Mouse (Mus musculus) hindbrain, embryonic 11.5 days (tissue): ENCODE results near the gene Casc3. TPM values are rescaled to one million over a fixed set of nuclear protein-coding genes. Genes with fewer than 3 reads are reported as not detected.

Experiments
- ATAC-seq: fragments of 200-750 bp; cut with Nextera tagmentation; 2 replicates; pipeline ENCODE4 v1.8.0; 2017; ENCODE audit warnings: mild to moderate bottlenecking, moderate TSS enrichment, moderate library complexity; ENCODE audit not compliant: low FRiP score
- DNase-seq: peaks from one replicate; pipeline ENCODE4 v3.0.0-alpha.2; 2015; ENCODE audit warnings: low spot score
- H3K27ac ChIP-seq: fragments of 300-500 bp; sonication (generic); 2 replicates; pipeline ENCODE4 v1.5.1; 2014; ENCODE audit warnings: mild to moderate bottlenecking, low read depth, low read length
- H3K27me3 ChIP-seq: fragments of 300-500 bp; sonication (generic); 2 replicates; pipeline ENCODE4 v1.6.1; 2014; ENCODE audit warnings: mild to moderate bottlenecking, low read length, moderate library complexity, mixed read lengths; ENCODE audit not compliant: control insufficient read depth, insufficient read depth
- H3K36me3 ChIP-seq: fragments of 300-500 bp; sonication (generic); 2 replicates; pipeline ENCODE4 v1.6.1; 2014; ENCODE audit warnings: mild to moderate bottlenecking, low read length, moderate library complexity, mixed read lengths; ENCODE audit not compliant: control insufficient read depth, insufficient read depth
- H3K4me1 ChIP-seq: fragments of 300-500 bp; sonication (generic); replicated peaks from 2 replicates; pipeline ENCODE4 v1.6.1; 2014; ENCODE audit warnings: low read length, mixed read lengths; ENCODE audit not compliant: control insufficient read depth, insufficient read depth
- H3K4me2 ChIP-seq: fragments of 300-500 bp; sonication (generic); replicated peaks from 2 replicates; pipeline ENCODE4 v1.6.1; 2014; ENCODE audit warnings: mild to moderate bottlenecking, low read depth, low read length
- H3K4me3 ChIP-seq: fragments of 300-500 bp; sonication (generic); 2 replicates; pipeline ENCODE4 v1.5.1; 2014; ENCODE audit warnings: low read depth, low read length
- H3K9ac ChIP-seq: fragments of 300-500 bp; sonication (generic); 2 replicates; pipeline ENCODE4 v1.6.1; 2014; ENCODE audit warnings: low read depth, low read length
- H3K9me3 ChIP-seq: fragments of 300-500 bp; sonication (generic); 2 replicates; pipeline ENCODE4 v1.6.1; 2016; ENCODE audit warnings: low read length; ENCODE audit not compliant: control insufficient read depth
- WGBS: fragments of 180-500 bp; shearing (Covaris S2); extraction: QIAGEN DNeasy Blood & Tissue Kit; methylation state at CpG from one replicate; pipeline ENCODE4 v1.1.7; 2014; 5-methylcytosine and 5-hydroxymethylcytosine counted together
- polyA plus RNA-seq: library from polyadenylated mRNA; unstranded; fragments of >200 nt; fragmentation: Nextera tagmentation; extraction: Ambion mirVana; gene quantifications from 2 replicates; pipeline ENCODE4 v1.2.1, GENCODE M21; 2014

Gene Casc3
- polyA plus RNA-seq, 1 experiment from 2014 or later, result 44.6 TPM

GRCm38 (mm10) chr11:98785772-98786281 lies 18.9 kb upstream of the Casc3 start:
- no peak for ATAC-seq
- no peak overlapping the region for H3K9ac ChIP-seq
- 11% methylated on average over 12 of the region's 12 CpGs for WGBS
- H3K4me2 ChIP-seq, result no peak overlapping the region
- no peak overlapping the region for H3K4me3 ChIP-seq
- no peaks in the 10 kb centered on the region for H3K27me3 ChIP-seq
- peaks cover 28% of the 10 kb centered on the region for H3K4me1 ChIP-seq
- no peaks in the 10 kb centered on the region for H3K36me3 ChIP-seq
- H3K9me3 ChIP-seq, result no peaks in the 10 kb centered on the region
- H3K27ac ChIP-seq, result no peak overlapping the region
- peak; percentile 64 for DNase-seq

- no peaks in the 10 kb centered on the region for H3K9me3 ChIP-seq
- no peak overlapping the region for H3K9ac ChIP-seq
- no peak overlapping the region for H3K27ac ChIP-seq
- peak; percentile 43; the same call in 1 of the 2 replicates for ATAC-seq
- H3K4me1 ChIP-seq, result peaks cover 27% of the 10 kb centered on the region
- no peak overlapping the region for H3K4me3 ChIP-seq
- H3K36me3 ChIP-seq, result no peaks in the 10 kb centered on the region
- no peaks in the 10 kb centered on the region for H3K27me3 ChIP-seq
- peak; percentile 98 for DNase-seq
- 8% methylated on average over 14 of the region's 15 CpGs for WGBS
- H3K4me2 ChIP-seq, result 0 out of 2 replicates have a peak overlapping the region, but pooled peaks have one; percentile 4
These were observed 18.1 kb upstream of the Casc3 start for GRCm38 (mm10) chr11:98786359-98787214.

- DNase-seq (no peak), ATAC-seq (0 out of 2 replicates have a peak, but pooled peaks have one; percentile 12)
- no peak overlapping the region for H3K27ac ChIP-seq
- H3K9me3 ChIP-seq, result no peaks in the 10 kb centered on the region
- no peaks in the 10 kb centered on the region for H3K27me3 ChIP-seq
- peaks cover 21% of the 10 kb centered on the region for H3K4me1 ChIP-seq
- H3K4me3 ChIP-seq, result no peak overlapping the region
- H3K36me3 ChIP-seq, result no peaks in the 10 kb centered on the region
- no peak overlapping the region for H3K4me2 ChIP-seq
- H3K9ac ChIP-seq, result no peak overlapping the region
- WGBS, result 35% methylated on average over 7 of the region's 7 CpGs
These were observed 17.5 kb upstream of the Casc3 start for GRCm38 (mm10) chr11:98787229-98787628.

GRCm38 (mm10) chr11:98787691-98788090 lies 17.0 kb upstream of the Casc3 start:
- Histone ChIP-seq H3K27ac (no peak overlapping the region), H3K27me3 (no peaks in the 10 kb centered on the region), H3K4me2 (no peak overlapping the region), H3K4me1 (peaks cover 19% of the 10 kb centered on the region), H3K36me3 (no peaks in the 10 kb centered on the region), H3K9me3 (no peaks in the 10 kb centered on the region), H3K9ac (no peak overlapping the region), H3K4me3 (no peak overlapping the region)
- ATAC-seq (no peak), DNase-seq (peak; percentile 19)
- 90% methylated on average over 1 of the region's 1 CpGs for WGBS

GRCm38 (mm10) chr11:98788139-98788538 lies 16.6 kb upstream of the Casc3 start:
- ATAC-seq, result no peak
- no peak overlapping the region for H3K4me2 ChIP-seq
- no peaks in the 10 kb centered on the region for H3K27me3 ChIP-seq
- 96% methylated on average over 5 of the region's 5 CpGs for WGBS
- H3K4me3 ChIP-seq, result no peak overlapping the region
- peaks cover 15% of the 10 kb centered on the region; the same call in 1 of the 2 replicates for H3K4me1 ChIP-seq
- H3K9me3 ChIP-seq, result no peaks in the 10 kb centered on the region
- no peaks in the 10 kb centered on the region for H3K36me3 ChIP-seq
- H3K9ac ChIP-seq, result no peak overlapping the region
- no peak overlapping the region for H3K27ac ChIP-seq
- DNase-seq, result no peak

GRCm38 (mm10) chr11:98788550-98789218 lies 16.0 kb upstream of the Casc3 start:
- 16% methylated on average over 18 of the region's 18 CpGs for WGBS
- peak; percentile 87 for DNase-seq
- 0 out of 2 replicates have a peak overlapping the region, but pooled peaks have one; percentile 12 for H3K27ac ChIP-seq
- ATAC-seq, result peak; percentile 87
- peak overlapping the region; percentile 93 for H3K4me2 ChIP-seq
- no peaks in the 10 kb centered on the region for H3K27me3 ChIP-seq
- no peaks in the 10 kb centered on the region for H3K36me3 ChIP-seq
- H3K9ac ChIP-seq, result no peak overlapping the region; the same call in 1 of the 2 replicates
- H3K4me1 ChIP-seq, result peaks cover 14% of the 10 kb centered on the region
- no peaks in the 10 kb centered on the region for H3K9me3 ChIP-seq
- peak overlapping the region; percentile 41 for H3K4me3 ChIP-seq

GRCm38 (mm10) chr11:98789219-98789807 lies 15.4 kb upstream of the Casc3 start:
- H3K4me1 ChIP-seq, result peaks cover 15% of the 10 kb centered on the region
- ATAC-seq, result peak; percentile 41; the same call in 1 of the 2 replicates
- H3K36me3 ChIP-seq, result no peaks in the 10 kb centered on the region
- H3K9ac ChIP-seq, result peak overlapping the region; percentile 57; the same call in 1 of the 2 replicates
- no peaks in the 10 kb centered on the region for H3K27me3 ChIP-seq
- peak overlapping the region; percentile 93 for H3K4me2 ChIP-seq
- 2% methylated on average over 25 of the region's 25 CpGs for WGBS
- DNase-seq, result no peak
- no peak overlapping the region for H3K27ac ChIP-seq
- peak overlapping the region; percentile 41 for H3K4me3 ChIP-seq
- no peaks in the 10 kb centered on the region for H3K9me3 ChIP-seq

- Histone ChIP-seq H3K27ac (no peak overlapping the region), H3K9me3 (no peaks in the 10 kb centered on the region), H3K36me3 (no peaks in the 10 kb centered on the region), H3K4me1 (peaks cover 15% of the 10 kb centered on the region), H3K4me2 (peak overlapping the region; percentile 93; the same call in 1 of the 2 replicates), H3K4me3 (peak overlapping the region; percentile 41; the same call in 1 of the 2 replicates), H3K27me3 (no peaks in the 10 kb centered on the region), H3K9ac (no peak overlapping the region)
- 38% methylated on average over 5 of the region's 5 CpGs for WGBS
- ATAC-seq, result no peak
- DNase-seq, result no peak
These were observed 14.9 kb upstream of the Casc3 start for GRCm38 (mm10) chr11:98789824-98790223.
